Mouse (Mus musculus) mesoderm, embryonic 11.5 days (tissue): ENCODE results near the gene Adgra3.

Experiments
- DNase-seq: peaks from one replicate; pipeline ENCODE4 v3.0.0-alpha.2; 2012; ENCODE audit warnings: low read depth, low spot score

The Adgra3 gene

GRCm38 (mm10) chr5:49974211-49974610, 84.6 kb downstream of the Adgra3 start:
- DNase-seq = no peak

DNA sequence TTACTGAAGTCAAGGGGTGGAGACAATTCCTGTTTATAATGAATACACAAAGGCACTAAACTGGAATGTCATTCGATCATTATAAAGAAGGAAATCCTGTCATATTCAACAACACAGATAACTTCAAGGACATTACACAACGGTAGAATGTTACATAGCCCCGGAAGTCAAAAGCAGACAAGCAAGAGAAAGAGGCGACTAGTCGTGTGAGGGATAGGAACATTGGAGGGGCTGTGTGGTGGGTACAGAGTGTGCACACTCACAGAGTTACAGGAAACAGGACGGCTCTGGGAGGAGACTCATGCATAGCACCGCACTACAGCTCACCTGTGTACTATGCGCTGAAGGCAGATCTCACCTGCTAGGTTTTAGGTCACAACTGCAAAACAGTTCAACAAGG, 89.1 kb downstream of the Adgra3 start:
- no peak for DNase-seq

- no peak for DNase-seq
Observed at GRCm38 (mm10) chr5:49967726-49968125, 91.1 kb downstream of the Adgra3 start.

DNA sequence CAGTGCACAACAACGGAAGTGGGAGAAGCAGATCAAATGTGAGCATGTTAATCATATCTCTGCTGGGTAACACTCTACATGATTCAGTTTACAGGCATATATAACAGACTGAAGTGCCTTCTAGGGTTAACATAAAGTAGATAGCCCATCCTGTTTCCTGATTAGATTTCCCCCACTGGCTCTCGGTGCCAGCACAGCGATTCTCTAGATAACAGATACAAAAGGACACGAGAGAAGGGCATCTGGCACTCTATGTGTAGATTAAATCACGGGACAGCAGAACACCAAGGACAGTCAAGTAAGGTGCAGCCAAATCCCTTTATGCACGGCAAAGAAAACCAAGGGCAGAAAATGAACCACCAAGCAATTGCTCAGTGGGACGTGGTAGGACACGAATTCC, 93.0 kb downstream of the Adgra3 start:
- no peak for DNase-seq

GRCm38 (mm10) chr5:49961478-49962431, 97.1 kb downstream of the Adgra3 start:
- DNase-seq = peak; percentile 55

- DNase-seq = no peak
Observed at GRCm38 (mm10) chr5:49936354-49936753, 122.5 kb downstream of the Adgra3 start.

DNA sequence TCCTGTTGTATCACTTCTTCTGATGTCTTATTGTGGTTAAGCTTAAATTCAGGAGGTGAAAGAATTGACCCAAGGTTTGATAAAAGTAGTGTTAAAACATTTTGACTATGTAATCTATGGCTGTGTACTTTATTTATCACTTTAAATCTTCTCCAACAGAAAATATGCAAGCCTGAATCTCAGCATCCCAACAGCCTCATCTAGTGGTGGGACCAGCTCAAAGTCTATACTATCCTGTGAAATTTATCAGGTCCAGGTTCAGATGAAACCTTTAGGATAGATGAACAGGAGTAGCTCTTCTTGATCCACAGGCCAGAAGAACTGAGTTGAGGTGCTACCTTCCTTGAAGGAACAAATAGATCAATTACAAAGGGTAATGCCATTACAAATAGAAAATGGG, 134.1 kb downstream of the Adgra3 start:
- DNase-seq = no peak

GRCm38 (mm10) chr5:49915695-49916106, 143.1 kb downstream of the Adgra3 start:
- DNase-seq = no peak
